Mouse (Mus musculus) liver, adult 2 months (tissue): ENCODE measurements at regions not wholly inside any gene's neighbourhood (a gene's known extent, or its start where the extent isn't known, plus 50 kb on each side); places are given as distances from the start of the nearest gene placed in this dataset.

Source experiments
- DNase-seq: peaks from one replicate; pipeline ENCODE4 v3.0.0-alpha.2; 2011; ENCODE audit warnings: low read depth, low spot score; ENCODE audit errors: extremely low read depth
- H3K27ac ChIP-seq: fragments of 200-500 bp; replicated peaks from 2 replicates; pipeline ENCODE4 v1.5.1; 2012; ENCODE audit warnings: low read depth, mild to moderate bottlenecking, control low read depth, inconsistent platforms, low read length; ENCODE audit not compliant: insufficient read depth
- H3K27me3 ChIP-seq: fragments of 200-500 bp; 2 replicates; pipeline ENCODE4 v1.6.1; 2012; ENCODE audit warnings: mild to moderate bottlenecking, moderate library complexity, low read length, inconsistent platforms; ENCODE audit not compliant: control insufficient read depth, insufficient read depth
- H3K36me3 ChIP-seq: fragments of 200-500 bp; 2 replicates; pipeline ENCODE4 v1.6.1; 2012; ENCODE audit warnings: low read length, inconsistent platforms; ENCODE audit not compliant: control insufficient read depth, insufficient read depth
- H3K4me1 ChIP-seq: fragments of 200-500 bp; 2 replicates; pipeline ENCODE4 v1.6.1; 2011; ENCODE audit warnings: low read length; ENCODE audit not compliant: control insufficient read depth, insufficient read depth
- H3K4me3 ChIP-seq: fragments of 200-500 bp; 2 replicates; pipeline ENCODE4 v1.5.1; 2011; ENCODE audit warnings: low read depth, mild to moderate bottlenecking, control low read depth, low read length, moderate library complexity; ENCODE audit not compliant: insufficient read depth
- H3K79me2 ChIP-seq: fragments of 200-500 bp; 2 replicates; pipeline ENCODE4 v1.6.1; 2012; ENCODE audit warnings: inconsistent platforms, mild to moderate bottlenecking, low read length, moderate library complexity; ENCODE audit not compliant: control insufficient read depth, insufficient read depth
- H3K9ac ChIP-seq: fragments of 200-500 bp; 2 replicates; pipeline ENCODE4 v1.6.1; 2012; ENCODE audit warnings: low read depth, mild to moderate bottlenecking, control low read depth, inconsistent platforms, low read length
- CTCF ChIP-seq: fragments of 200-500 bp; IDR thresholded peaks from 2 replicates; pipeline ENCODE4 v1.5.1; 2011; ENCODE audit warnings: low read depth, low read length, control low read depth
- POLR2A ChIP-seq: fragments of 200-500 bp; IDR thresholded peaks from 2 replicates; pipeline ENCODE4 v1.6.1; 2011; ENCODE audit warnings: low read length, control low read depth; ENCODE audit not compliant: insufficient read depth; ENCODE audit errors: extremely low read depth
- WGBS: fragments of 180-500 bp; shearing (Covaris S2); methylation state at CpG from one replicate; pipeline ENCODE4 v1.1.7; 2018; 5-methylcytosine and 5-hydroxymethylcytosine counted together

DNA sequence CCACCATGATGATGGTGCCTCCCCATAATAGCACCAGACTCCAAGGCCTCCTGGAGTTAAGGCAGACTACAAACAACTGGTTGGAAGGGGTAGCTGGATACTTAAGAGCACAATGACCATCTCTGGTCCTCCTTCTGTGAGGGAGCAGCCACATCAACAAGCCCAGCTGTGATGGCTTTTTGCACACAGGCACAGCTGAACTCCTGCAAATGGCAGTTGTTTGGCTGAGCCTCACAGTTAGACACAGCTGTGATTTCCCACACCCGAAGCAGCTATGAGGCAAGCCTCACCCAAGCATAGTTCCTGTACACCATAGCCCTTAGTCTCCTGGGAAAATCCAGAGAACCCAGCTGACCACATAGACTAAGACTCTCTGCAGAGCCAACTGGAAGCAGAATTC lies 258.9 kb upstream of the Arid1b start:
- no peak for DNase-seq
- 71% methylated on average over 1 of the region's 1 CpGs for WGBS
- Histone ChIP-seq H3K4me3 (no peak overlapping the region), H3K79me2 (no peaks in the 10 kb centered on the region), H3K9ac (no peak overlapping the region), H3K27me3 (no peaks in the 10 kb centered on the region), H3K36me3 (no peaks in the 10 kb centered on the region), H3K4me1 (no peaks in the 10 kb centered on the region), H3K27ac (no peak overlapping the region)
- TF ChIP-seq POLR2A: no peak
- no peak for TF ChIP-seq CTCF

DNA sequence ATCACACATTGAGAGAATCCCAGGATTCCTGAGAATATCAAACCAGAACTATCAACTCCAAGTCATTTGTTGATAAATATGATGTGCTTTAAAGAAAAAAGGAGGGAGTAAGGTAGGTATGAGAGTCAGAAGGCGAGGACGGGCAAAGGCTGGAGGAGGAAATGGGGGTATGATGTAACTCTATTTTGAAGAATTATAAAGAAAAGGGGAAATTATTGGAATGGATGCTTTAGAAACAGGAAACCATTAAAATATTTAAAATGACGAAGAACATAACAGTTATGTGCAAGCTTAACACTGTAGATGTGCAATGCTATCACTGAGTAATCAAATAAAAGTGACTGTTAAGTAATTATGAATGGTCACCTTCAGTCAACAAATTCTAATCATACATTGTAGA lies 257.4 kb upstream of the Arid1b start:
- Histone ChIP-seq H3K9ac (no peak overlapping the region), H3K4me3 (no peak overlapping the region), H3K27ac (no peak overlapping the region), H3K27me3 (no peaks in the 10 kb centered on the region), H3K79me2 (no peaks in the 10 kb centered on the region), H3K4me1 (no peaks in the 10 kb centered on the region), H3K36me3 (no peaks in the 10 kb centered on the region)
- 82% methylated on average over 3 of the region's 3 CpGs for WGBS
- no peak for DNase-seq
- TF ChIP-seq CTCF: no peak
- TF ChIP-seq POLR2A: no peak

DNA sequence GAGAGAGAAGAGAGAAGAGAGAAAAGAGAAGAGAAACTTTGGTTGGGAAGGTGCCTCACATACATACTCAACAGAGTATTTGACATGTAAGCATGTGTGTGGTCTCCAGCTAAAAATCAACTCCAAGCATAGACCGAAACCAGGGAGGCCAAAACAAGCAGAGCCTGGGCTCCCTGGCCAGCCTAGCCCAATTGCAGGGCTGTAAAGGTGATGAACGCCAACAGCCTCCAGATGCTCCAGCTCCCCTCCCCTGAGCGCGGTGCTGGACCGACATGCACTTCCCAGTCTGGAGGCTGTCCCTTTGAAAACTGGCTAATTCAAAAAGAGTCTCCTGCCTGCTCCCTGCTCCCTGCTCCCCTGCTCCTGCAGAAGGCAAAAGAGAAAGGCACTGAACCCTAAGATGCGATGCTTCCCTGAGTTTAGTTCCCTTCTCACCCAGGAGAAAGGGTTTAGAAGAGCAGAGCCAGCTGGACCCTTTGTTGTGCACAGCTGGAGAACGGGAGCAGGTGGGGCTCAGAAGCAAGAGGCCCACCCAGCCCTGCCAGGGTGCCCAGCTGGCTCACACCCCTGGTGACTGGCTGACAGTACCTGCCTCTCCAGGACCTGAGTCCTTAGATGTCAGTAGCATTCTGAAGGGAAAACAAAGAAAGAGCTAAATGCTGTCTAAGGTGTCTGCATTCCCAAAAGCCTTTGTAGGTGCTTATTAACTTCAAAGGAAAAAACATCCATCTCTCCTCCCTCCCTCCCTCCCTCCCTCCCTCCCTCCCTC lies 255.2 kb upstream of the Arid1b start:
- H3K9ac ChIP-seq: no peak overlapping the region
- H3K36me3 ChIP-seq: no peaks in the 10 kb centered on the region
- no peak for DNase-seq
- H3K79me2 ChIP-seq: no peaks in the 10 kb centered on the region
- no peak overlapping the region for H3K4me3 ChIP-seq
- TF ChIP-seq POLR2A: no peak
- no peak for TF ChIP-seq CTCF
- H3K27me3 ChIP-seq: no peaks in the 10 kb centered on the region
- WGBS: 27% methylated on average over 7 of the region's 7 CpGs
- no peaks in the 10 kb centered on the region for H3K4me1 ChIP-seq
- no peak overlapping the region for H3K27ac ChIP-seq

DNA sequence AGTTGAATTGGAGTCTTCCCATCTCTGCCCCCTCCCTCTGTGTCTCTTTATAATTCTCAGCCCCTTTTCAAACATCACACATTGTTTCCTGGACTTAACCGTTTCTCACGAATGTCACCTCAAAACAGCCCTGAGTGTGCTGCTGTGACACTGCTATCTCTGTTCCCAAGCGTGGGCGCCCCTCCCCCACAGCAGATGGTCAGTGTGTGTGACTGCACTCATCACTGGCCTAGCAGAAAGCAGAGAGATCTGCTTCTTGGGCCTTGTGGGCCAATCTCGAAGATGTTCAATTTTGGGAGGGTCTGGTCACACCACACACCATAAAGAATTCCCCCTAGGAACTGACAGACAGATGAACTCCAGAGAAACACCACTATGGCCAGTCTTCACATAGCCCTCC lies 253.3 kb upstream of the Arid1b start:
- Histone ChIP-seq H3K4me3 (no peak overlapping the region), H3K79me2 (no peaks in the 10 kb centered on the region), H3K9ac (no peak overlapping the region), H3K36me3 (no peaks in the 10 kb centered on the region), H3K27me3 (no peaks in the 10 kb centered on the region), H3K4me1 (no peaks in the 10 kb centered on the region), H3K27ac (no peak overlapping the region)
- no peak for DNase-seq
- TF ChIP-seq POLR2A: no peak
- TF ChIP-seq CTCF: no peak
- 50% methylated on average over 5 of the region's 5 CpGs for WGBS

DNA sequence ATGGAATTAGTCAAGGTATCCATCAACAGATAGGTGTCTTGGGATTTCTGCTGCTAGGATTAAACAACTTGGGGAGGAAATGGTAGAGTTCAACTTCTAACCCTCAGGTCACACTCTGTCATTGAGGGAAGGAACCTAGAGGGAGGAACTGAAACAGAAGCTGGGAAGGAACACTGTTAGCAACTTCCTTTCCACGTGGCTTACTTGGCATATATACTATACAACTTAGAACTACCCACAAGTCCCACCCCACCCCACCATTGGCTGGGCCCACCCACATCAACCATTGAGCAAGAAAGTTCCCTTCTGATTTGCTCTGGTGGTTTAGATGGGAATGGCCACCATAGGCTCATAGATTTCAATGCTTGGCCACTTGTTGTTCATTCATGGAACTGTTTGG lies 251.8 kb upstream of the Arid1b start:
- WGBS: 72% methylated on average over 1 of the region's 1 CpGs
- Histone ChIP-seq H3K4me3 (no peak overlapping the region), H3K4me1 (no peaks in the 10 kb centered on the region), H3K27me3 (no peaks in the 10 kb centered on the region), H3K9ac (no peak overlapping the region), H3K27ac (no peak overlapping the region), H3K79me2 (no peaks in the 10 kb centered on the region), H3K36me3 (no peaks in the 10 kb centered on the region)
- TF ChIP-seq POLR2A (no peak), CTCF (no peak)
- DNase-seq: peak; percentile 12

GRCm38 (mm10) chr17:4762956-4763355 lies 231.2 kb upstream of the Arid1b start:
- Histone ChIP-seq H3K9ac (no peak overlapping the region), H3K27me3 (no peaks in the 10 kb centered on the region), H3K27ac (no peak overlapping the region), H3K79me2 (no peaks in the 10 kb centered on the region), H3K36me3 (no peaks in the 10 kb centered on the region), H3K4me3 (no peak overlapping the region), H3K4me1 (no peaks in the 10 kb centered on the region)
- TF ChIP-seq CTCF (no peak), POLR2A (no peak)
- DNase-seq: peak; percentile 71
- 60% methylated on average over 6 of the region's 6 CpGs for WGBS
